27 mouse cellular contexts compared by ENCODE assay signal in genomic region chr4:149215397-149215796, GRCm38 (mm10). TPM values are rescaled to one million over a fixed set of nuclear protein-coding genes. Genes with fewer than 3 reads are reported as not detected.
DNase-seq lines count a peak whose midpoint lies in the region; ATAC-seq and TF ChIP-seq lines count a peak whose summit lies in the region.
"Had no signal": no experiment of that assay in that cellular context is flagged by ENCODE, and none has a peak within 500 bp of the region (broad histone marks: within the 10 kb centered on the region; RNA-seq: fewer than 3 reads in every experiment).

No protein-coding gene starts in this region.

- H3K4me2 ChIP-seq in embryonic facial prominence, embryonic 11.5 days (ENCODE audit: low read depth, low read length) = no peak overlapping the region
- no peak overlapping the region for H3K4me2 ChIP-seq in embryonic facial prominence, embryonic 15.5 days (replicated peaks)
- H3K4me2 ChIP-seq: heart, embryonic 13.5 days; hindbrain, embryonic 12.5 days; liver, embryonic 15.5 days; lung, embryonic 15.5 days; midbrain, embryonic 13.5 days had no signal

- peak; percentile 11 for DNase-seq in embryonic facial prominence, embryonic 11.5 days (ENCODE audit: low spot score)
- no peak for DNase-seq in embryonic facial prominence, embryonic 10.5 days (ENCODE audit: low spot score)
- DNase-seq in NIH3T3 (ENCODE audit: low read depth) = peak; percentile 41
- peak; percentile 29 for DNase-seq in large intestine, adult 2 months (ENCODE audit: low read depth, low spot score)
- DNase-seq in heart, adult 2 months = no peak
- no peak for DNase-seq in gastrocnemius, adult 2 months
- no peak for DNase-seq in T-cell, adult 2 months (ENCODE audit: low spot score)
- DNase-seq: cerebellum, adult 9-10 months; gastrocnemius, postnatal 25 days; heart, adult 18-20 months; heart, postnatal 14 days; kidney, adult 9 months; kidney, postnatal 14 days; liver; lung, postnatal 36 days; right cerebral cortex, postnatal 25 days; spleen, adult 18-20 months had no signal

- intact Hi-C loops in heart, adult 2 months (cut with DNase I) = no loop called here
- intact Hi-C loops in gastrocnemius, adult 2 months (cut with DNase I) = no loop called here

- H3K9ac ChIP-seq in embryonic facial prominence, embryonic 11.5 days (replicated peaks; ENCODE audit: low read length) = no peak overlapping the region
- no peak overlapping the region for H3K9ac ChIP-seq in embryonic facial prominence, embryonic 15.5 days
- H3K9ac ChIP-seq in heart, adult 2 months (ENCODE audit: low read depth, low read length) = no peak overlapping the region
- H3K9ac ChIP-seq: heart, embryonic 13.5 days; hindbrain, embryonic 12.5 days; liver, embryonic 15.5 days; lung, embryonic 15.5 days; midbrain, embryonic 13.5 days had no signal

- no peak overlapping the region for H3K4me3 ChIP-seq in embryonic facial prominence, embryonic 11.5 days (ENCODE audit: low read depth, low read length)
- no peak overlapping the region for H3K4me3 ChIP-seq in embryonic facial prominence, embryonic 10.5 days
- no peak overlapping the region for H3K4me3 ChIP-seq in embryonic facial prominence, embryonic 15.5 days (replicated peaks)
- H3K4me3 ChIP-seq in heart, adult 2 months = no peak overlapping the region
- H3K4me3 ChIP-seq in gastrocnemius, adult 2 months = no peak overlapping the region
- H3K4me3 ChIP-seq: erythroblast, embryonic 14.5 days; heart, embryonic 13.5 days; hindbrain, embryonic 12.5 days; layer of hippocampus, adult 2 months; liver, embryonic 15.5 days; lung, embryonic 15.5 days; megakaryocyte, embryonic 14.5 days; midbrain, embryonic 13.5 days had no signal

- no peaks in the 10 kb centered on the region for H3K27me3 ChIP-seq in embryonic facial prominence, embryonic 11.5 days (ENCODE audit: control insufficient read depth, insufficient read depth, low read length)
- H3K27me3 ChIP-seq in embryonic facial prominence, embryonic 10.5 days (replicated peaks; ENCODE audit: low read depth, poor library complexity, severe bottlenecking) = no peaks in the 10 kb centered on the region
- H3K27me3 ChIP-seq in embryonic facial prominence, embryonic 15.5 days = no peaks in the 10 kb centered on the region
- no peaks in the 10 kb centered on the region for H3K27me3 ChIP-seq in heart, adult 2 months (ENCODE audit: control insufficient read depth, insufficient read depth, low read length)
- H3K27me3 ChIP-seq: heart, embryonic 13.5 days; hindbrain, embryonic 12.5 days; liver, embryonic 15.5 days; lung, embryonic 15.5 days; midbrain, embryonic 13.5 days had no signal

- no peak for TF ChIP-seq EP300 in heart, adult 2 months (IDR thresholded peaks at IDR 0.05; ENCODE audit: insufficient read depth, low read depth, low read length)

- no peak for TF ChIP-seq CTCF in heart, adult 2 months (IDR thresholded peaks at IDR 0.05)
- no peak for TF ChIP-seq CTCF in gastrocnemius, adult 2 months (IDR thresholded peaks at IDR 0.05)

- peaks cover 3% of the 10 kb centered on the region; the same call in 1 of the 2 replicates for H3K4me1 ChIP-seq in embryonic facial prominence, embryonic 11.5 days (ENCODE audit: control insufficient read depth, insufficient read depth, low read length)
- H3K4me1 ChIP-seq in embryonic facial prominence, embryonic 10.5 days = peaks cover 27% of the 10 kb centered on the region
- peaks cover 20% of the 10 kb centered on the region for H3K4me1 ChIP-seq in embryonic facial prominence, embryonic 15.5 days
- H3K4me1 ChIP-seq in heart, adult 2 months (ENCODE audit: control insufficient read depth, insufficient read depth, low read length) = no peaks in the 10 kb centered on the region
- H3K4me1 ChIP-seq: liver, embryonic 15.5 days had no signal

- no peak overlapping the region for H3K27ac ChIP-seq in embryonic facial prominence, embryonic 11.5 days (replicated peaks; ENCODE audit: low read depth, low read length)
- no peak overlapping the region for H3K27ac ChIP-seq in embryonic facial prominence, embryonic 10.5 days (replicated peaks)
- peak overlapping the region; percentile 24; the same call in 1 of the 2 replicates for H3K27ac ChIP-seq in embryonic facial prominence, embryonic 15.5 days (replicated peaks)
- H3K27ac ChIP-seq in heart, adult 2 months = no peak overlapping the region
- no peak overlapping the region for H3K27ac ChIP-seq in gastrocnemius, adult 2 months
- H3K27ac ChIP-seq: heart, embryonic 13.5 days; hindbrain, embryonic 12.5 days; layer of hippocampus, adult 2 months; liver, embryonic 15.5 days; lung, embryonic 15.5 days; midbrain, embryonic 13.5 days had no signal

- peaks cover 9% of the 10 kb centered on the region for H3K36me3 ChIP-seq in embryonic facial prominence, embryonic 11.5 days (replicated peaks; ENCODE audit: control insufficient read depth, insufficient read depth, low read depth, low read length)
- peaks cover 79% of the 10 kb centered on the region for H3K36me3 ChIP-seq in embryonic facial prominence, embryonic 10.5 days (replicated peaks)
- peaks cover 50% of the 10 kb centered on the region for H3K36me3 ChIP-seq in embryonic facial prominence, embryonic 15.5 days
- H3K36me3 ChIP-seq in heart, adult 2 months (ENCODE audit: control insufficient read depth, insufficient read depth, low read length) = no peaks in the 10 kb centered on the region

- no peak for ATAC-seq in embryonic facial prominence, embryonic 11.5 days (replicated peaks; ENCODE audit: insufficient number of reproducible peaks, low FRiP score, low TSS enrichment, low read depth)
- ATAC-seq in embryonic facial prominence, embryonic 15.5 days (ENCODE audit: insufficient number of reproducible peaks, low FRiP score, low TSS enrichment, low read depth) = no peak
- ATAC-seq: forebrain, embryonic 14.5 days; midbrain, embryonic 13.5 days had no signal

- TF ChIP-seq POLR2A in heart, adult 2 months (IDR thresholded peaks at IDR 0.05; ENCODE audit: insufficient read depth, low read depth, low read length) = no peak

- H3K79me2 ChIP-seq in heart, adult 2 months (replicated peaks; ENCODE audit: control insufficient read depth, insufficient read depth, low read length) = no peaks in the 10 kb centered on the region

- WGBS in embryonic facial prominence, embryonic 11.5 days = 42% methylated on average over 2 of the region's 2 CpGs
- WGBS in embryonic facial prominence, embryonic 10.5 days = 52% methylated on average over 2 of the region's 2 CpGs
- 29% methylated on average over 2 of the region's 2 CpGs for WGBS in embryonic facial prominence, embryonic 15.5 days
- WGBS in large intestine, adult 2 months = 16% methylated on average over 2 of the region's 2 CpGs
- 62% methylated on average over 2 of the region's 2 CpGs for WGBS in heart, adult 2 months

- no peaks in the 10 kb centered on the region for H3K9me3 ChIP-seq in embryonic facial prominence, embryonic 11.5 days (replicated peaks; ENCODE audit: control insufficient read depth, low read length)
- peaks cover 3% of the 10 kb centered on the region; the same call in 1 of the 2 replicates for H3K9me3 ChIP-seq in embryonic facial prominence, embryonic 10.5 days
- no peaks in the 10 kb centered on the region for H3K9me3 ChIP-seq in embryonic facial prominence, embryonic 15.5 days (replicated peaks)
- H3K9me3 ChIP-seq: heart, embryonic 13.5 days; hindbrain, embryonic 12.5 days; liver, embryonic 15.5 days; lung, embryonic 15.5 days; midbrain, embryonic 13.5 days had no signal

RNA-seq across cellular contexts. Expression of gene Pgd, which starts 48.8 kb away (rescaled TPM):
- 44.5 and 45.0 TPM in 2 replicates for polyA plus RNA-seq in embryonic facial prominence, embryonic 11.5 days (2014; fragmentation: Nextera tagmentation; extraction: Ambion mirVana)
- 153 and 164 TPM in 2 replicates for polyA plus RNA-seq in embryonic facial prominence, embryonic 10.5 days (2016; fragmentation: Nextera tagmentation; extraction: Ambion mirVana)
- 104 and 106 TPM in 2 replicates for polyA plus RNA-seq in embryonic facial prominence, embryonic 15.5 days (2015; fragmentation: Nextera tagmentation; extraction: Ambion mirVana)
- polyA plus RNA-seq in large intestine, adult 2 months (2012; rRNA removed) = 273 and 306 TPM in 2 replicates
- total RNA-seq in heart, adult 2 months (2021) = 10 to 100 TPM; 32.8 to 36.8 TPM
- polyA plus RNA-seq in heart, adult 2 months (2012; rRNA removed) = 44.8 and 45.3 TPM in 2 replicates
- 10 to 100 TPM; 14.4 to 19.1 TPM for total RNA-seq in gastrocnemius, adult 2 months (2021)

Comparison
In these comparisons a context has a peak if more than half of its experiments do, and no peak if none do; other contexts are left out.
1. DNase-seq: peak in embryonic facial prominence, embryonic 11.5 days (single experiment), NIH3T3 (single experiment) and large intestine, adult 2 months (single experiment); none in embryonic facial prominence, embryonic 10.5 days (single experiment), heart, adult 2 months (0 of 2), gastrocnemius, adult 2 months (single experiment) and T-cell, adult 2 months (single experiment).